Mouse (Mus musculus) right cerebral cortex, postnatal 14 days (tissue): ENCODE data around the gene Gstm2.
"Not testable (repeated sequence)": the region's sequence is repeated elsewhere in the genome, so short reads cannot be mapped to it uniquely, and the experiment has no call there.

Experiments used
- DNase-seq: peaks from one replicate; pipeline ENCODE4 v3.0.0; 2022

The Gstm2 gene

DNA sequence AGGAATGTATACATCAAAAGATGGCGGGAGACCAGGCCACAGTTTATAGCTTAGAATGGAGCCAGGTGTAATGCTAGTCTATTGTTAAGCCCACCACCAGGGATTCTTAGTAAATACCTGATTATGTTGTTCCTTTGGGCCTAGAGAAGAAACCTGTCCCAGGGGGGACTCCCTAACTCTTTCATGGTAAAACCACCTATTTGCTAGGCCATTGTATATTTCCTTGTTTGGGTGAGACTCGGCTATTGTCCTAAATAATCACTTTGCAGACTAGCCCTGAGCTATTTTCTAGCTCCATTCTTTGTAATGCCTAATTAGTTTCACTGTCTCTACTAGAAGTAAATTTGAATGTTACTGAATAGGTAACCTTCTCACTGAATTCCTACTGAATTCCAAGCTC is 9.7 kb upstream of the Gstm2 start:
- not testable (repeated sequence) for DNase-seq

DNA sequence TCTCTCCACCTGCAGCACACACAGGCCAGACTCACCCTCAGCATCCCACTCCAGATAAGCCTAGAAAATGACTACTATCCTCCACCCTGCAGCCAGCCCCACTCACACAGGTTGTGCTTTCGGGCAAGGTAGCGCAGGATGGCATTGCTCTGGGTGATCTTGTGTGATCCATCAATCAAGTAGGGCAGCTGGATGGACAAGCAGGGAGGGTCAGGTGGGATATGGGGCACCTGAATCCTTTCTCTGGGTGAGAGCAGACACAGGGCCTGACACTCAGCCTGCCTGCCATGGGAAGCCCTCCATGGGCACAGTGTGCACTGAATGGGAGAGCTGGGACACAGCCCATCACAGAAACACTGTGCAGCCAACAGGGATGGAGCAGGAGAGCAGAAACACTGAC is 1.1 kb downstream of the Gstm2 start:
- not testable (repeated sequence) for DNase-seq

DNA sequence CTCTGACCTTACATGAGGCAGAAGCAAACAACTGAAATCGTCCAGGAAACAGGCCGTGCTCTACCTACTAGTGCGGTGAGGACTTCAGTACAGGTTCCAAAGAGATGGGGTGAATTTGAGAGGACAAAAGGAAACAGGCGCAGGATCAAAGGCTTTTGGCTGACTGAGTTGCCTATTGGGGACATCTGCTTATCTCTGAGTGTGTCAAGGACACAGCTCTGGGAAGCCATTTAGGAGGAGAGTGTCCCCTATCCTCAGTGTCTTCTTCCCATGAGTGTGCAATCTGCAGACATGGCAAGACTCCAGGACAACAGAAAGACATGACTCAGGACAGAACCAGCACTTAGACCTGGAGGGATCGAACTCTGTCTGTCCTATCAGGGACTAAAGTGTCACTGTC is 1.8 kb downstream of the Gstm2 start:
- DNase-seq = no peak

DNA sequence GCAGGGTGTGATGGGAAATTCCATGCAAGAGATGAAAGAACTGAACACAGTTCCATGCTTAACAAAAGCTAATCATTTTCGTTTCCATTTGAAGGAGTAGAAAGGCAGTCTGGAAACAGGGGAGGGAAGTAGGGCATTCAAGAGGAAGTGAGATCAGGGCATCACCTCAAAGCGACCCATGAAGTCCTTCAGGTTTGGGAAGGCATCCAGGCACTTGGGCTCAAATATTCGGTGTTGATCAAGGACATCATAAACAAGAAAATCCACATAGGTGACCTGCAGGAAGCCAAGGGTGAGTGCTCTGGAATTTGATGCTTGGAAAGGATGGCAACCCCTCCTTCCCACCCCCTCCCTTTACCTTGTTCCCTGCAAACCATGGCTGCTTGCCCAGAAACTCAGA is 2.5 kb downstream of the Gstm2 start:
- DNase-seq = no peak

DNA sequence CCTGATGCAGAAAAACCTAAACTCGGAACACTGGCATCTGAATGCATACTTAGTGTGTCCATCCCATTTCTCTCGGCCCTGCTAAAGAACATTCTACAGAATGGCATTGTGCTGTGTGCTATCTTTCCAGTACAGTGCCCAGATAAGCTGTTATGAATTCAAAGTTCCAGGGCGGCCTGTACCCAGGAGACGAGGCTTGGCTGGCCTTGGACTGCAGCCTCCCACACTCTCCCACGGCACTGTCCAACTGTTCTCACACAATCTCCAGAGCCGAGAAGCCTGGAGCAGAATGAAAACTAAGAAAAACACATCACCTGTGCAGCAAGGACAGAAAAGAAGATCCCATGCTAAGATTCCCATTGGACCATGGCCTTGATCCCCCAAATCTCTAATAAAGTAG is 3.5 kb downstream of the Gstm2 start:
- DNase-seq = no peak

DNA sequence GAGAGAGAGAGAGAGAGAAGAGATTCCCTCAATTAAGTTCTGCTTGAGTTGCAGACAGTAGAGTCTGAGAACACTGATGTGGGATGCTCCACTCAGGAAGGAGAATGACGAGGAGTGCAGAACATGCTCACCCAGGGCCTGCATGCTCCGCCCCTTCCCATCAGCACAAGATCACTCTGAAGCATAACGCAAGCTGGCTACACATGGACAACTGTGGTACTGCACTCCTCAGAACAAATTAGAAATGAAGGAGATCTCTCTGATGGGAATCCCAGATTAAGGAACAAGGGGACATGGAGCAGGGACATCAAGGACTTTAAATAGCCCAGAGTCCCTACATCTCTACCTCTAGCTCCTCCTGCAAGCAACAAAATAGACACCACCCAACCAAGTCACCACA is 5.0 kb downstream of the Gstm2 start:
- no peak for DNase-seq

DNA sequence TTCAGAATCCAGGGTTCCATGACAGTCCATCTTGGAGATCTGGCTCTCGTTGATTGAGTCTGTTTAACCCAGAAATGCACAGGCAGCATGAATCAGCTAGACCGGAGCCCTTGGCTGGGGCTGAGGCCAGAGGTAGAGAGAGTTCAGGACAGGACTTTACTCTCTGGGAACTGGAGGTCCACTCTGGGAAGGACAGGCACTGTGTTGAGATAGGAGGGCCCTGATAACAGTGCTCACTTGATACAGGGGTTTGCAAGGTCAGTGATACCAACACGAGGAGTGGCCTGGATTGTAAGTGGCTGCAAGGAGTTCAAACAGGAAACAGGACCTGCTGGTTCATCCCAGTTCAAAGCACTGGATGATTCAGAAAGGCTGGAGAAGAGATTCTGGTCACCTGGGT is 8.6 kb downstream of the Gstm2 start:
- DNase-seq = no peak

DNA sequence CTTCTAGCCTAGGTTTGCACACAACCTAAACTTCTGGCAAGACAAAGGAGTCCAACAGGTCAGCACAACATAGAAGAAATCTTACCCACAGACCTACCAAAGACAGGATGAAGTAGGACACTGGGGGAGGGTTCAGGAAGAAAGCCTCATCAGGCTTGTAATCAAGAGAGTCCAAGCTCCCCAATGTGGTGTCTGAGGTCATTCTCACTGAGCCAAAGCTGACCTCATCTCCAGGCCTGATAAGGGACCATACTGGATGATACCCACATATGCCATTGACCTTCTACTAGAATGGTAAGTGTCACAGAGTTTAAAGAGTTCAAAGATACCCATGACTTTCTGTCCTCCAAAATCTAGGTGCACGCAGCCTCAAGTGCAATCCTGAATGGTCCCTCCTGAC is 12.0 kb downstream of the Gstm2 start:
- DNase-seq = no peak

DNA sequence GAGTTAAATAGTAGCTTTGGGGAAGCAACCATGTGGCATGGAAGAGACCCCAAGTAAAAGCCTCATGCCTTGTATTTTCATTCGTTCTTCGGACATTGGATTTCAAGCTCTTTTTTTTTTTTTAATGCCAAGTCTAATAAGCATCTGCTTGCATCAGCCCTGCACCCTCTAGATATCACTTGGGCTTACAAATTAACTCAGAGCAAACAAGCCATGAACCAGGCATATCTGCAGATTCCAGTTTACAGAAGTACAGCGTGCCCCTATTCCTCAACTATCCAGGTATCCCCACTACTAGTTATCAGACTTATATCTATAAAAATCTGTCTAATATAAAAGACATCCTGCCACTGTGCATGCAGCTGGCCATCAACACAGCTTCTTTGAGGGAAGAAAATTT is 14.2 kb downstream of the Gstm2 start:
- DNase-seq = no peak

DNA sequence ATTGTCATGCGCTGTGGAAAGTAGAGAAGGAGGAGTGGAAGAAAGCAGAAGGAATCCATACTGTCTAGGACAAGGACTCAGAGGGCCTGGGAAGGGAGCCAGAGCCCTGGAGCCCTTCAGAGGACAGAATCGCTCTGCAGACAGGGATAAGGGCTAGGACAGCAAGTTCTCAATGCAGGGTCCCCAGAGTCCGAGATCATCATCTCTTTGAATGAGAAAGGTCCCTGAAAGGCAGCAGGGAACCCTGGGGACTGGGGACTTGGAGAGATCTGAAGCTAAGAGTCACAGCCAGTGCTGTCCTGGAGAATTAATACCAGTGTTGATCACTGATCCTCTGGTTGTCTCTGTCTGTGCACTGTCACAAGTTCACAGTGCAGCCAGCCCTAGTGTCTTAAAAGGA is 15.2 kb downstream of the Gstm2 start:
- not testable (repeated sequence) for DNase-seq

DNA sequence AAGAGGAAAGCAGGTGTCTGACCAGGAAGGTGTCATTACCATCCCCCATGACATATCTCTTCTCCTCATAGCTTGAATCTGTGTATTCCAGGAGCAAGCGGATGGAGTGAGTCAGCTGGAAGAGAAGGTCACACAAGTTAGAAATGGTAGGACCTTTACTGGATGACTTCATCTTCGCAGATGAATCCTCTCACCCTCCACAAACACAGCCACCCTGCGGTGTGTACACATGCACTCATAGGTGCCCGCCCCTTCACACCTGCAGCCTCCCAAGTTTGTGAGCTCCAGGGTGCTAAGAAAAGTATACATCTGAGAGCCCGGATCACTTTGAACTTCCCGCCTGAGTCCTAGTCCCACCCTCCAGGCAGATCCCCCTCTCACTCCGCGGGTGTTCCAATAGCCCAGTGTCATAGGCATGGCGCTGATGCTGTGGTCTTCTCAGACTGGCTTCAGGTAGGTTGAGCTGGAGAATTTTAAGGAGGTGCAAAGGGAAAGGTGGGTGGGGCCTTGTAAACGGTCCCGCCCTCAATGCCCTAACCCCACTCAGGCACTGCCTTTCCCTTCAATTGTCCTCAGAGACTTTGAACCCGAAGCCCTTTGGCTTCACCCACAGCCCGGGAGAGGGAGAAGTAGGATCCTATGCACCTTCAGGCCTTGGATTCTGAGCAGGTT is 17.4 kb downstream of the Gstm2 start, which contains the start of gene Gstm3:
Gene Gstm3 (minus strand): TSS at position 560 of the 672 bp plus-strand sequence.
- DNase-seq = no peak

DNA sequence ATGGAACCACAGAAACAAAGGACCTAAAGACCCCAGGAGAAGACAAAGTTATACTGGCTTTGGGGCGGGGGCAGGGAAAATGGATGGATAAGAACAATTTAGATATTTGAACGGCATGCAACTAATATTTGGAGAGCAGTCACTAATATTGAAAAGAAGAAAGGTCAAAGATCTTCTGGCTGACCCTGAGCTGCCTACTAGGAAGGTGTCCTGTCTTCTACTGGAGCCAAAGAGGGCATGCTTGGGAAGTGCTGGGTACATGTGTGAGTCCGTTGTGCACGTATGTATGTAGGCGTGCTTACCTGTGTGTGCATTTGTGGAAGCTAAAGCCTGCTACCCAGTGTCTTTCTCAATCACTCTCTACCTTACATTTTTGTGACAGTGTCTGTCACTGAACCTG is 19.6 kb downstream of the Gstm2 start:
- no peak for DNase-seq

DNA sequence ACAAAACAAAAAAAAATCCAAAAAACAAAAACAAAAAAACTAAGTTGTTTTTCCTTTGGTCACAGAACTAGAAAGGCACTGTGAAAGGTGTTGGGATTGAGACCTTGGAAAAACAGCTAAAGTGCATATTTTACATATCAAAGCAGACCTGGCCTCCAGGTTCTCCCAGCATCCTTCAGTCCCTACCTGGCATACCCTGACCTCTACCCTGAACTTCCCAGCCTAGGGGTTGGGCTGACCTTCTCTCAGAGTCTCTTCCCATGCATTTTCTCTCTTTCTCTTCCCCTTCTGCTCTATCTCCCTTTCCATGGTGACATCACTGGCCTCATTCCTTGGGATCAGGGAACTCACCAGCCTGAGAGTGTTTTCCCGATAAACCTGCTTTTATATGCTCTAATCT is 20.7 kb downstream of the Gstm2 start:
- no peak for DNase-seq

DNA sequence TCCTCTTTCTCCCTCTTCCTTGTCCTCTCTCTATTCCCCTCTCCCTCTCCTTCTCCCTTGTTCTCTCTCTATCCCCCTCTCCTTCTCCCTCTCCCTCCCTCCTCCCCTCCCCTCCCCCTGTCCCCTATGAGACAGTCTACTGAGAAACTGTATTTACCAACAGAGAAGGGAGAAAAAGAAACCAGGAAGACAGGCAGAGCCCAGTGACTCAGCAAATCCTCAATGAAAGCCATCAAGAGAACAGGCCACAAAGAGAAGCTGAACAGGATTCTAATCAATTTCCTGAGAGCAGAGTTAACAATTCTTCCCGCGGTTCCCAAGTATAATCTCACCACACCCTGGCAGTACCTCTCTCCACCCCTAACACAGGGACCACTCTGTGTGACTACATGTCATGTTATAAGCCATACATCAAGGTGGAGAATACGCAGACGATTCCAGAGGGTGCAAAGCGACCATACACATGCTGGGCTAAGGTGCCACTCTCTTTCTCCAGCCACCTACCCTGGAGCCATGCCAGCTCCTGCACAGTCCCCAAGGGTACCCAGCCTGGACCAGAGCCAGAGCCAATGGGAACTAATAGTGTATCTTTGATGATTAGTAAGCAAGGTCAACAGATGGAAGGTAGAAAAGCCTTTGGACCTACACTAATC is 21.5 kb downstream of the Gstm2 start:
- no peak for DNase-seq

DNA sequence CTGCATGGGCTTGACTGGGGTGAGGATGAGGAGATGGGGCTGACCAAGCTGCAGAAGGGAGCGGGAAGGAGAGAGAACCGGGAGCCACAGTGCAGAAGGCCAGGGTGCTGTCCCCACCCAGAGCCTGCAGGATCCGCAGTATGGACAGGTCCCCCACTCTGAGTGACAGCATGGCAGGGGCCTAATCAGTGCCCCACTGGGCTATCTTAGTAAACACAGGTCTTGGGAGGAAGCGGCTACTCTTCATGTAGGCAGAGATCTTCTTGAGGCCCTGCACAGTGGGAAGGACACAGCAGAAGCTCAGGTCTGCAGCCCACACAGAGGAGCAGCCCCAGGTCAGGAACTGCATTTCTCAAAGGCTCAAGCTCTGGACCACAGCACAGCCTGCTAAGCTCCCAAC is 22.2 kb downstream of the Gstm2 start:
- DNase-seq = no peak

DNA sequence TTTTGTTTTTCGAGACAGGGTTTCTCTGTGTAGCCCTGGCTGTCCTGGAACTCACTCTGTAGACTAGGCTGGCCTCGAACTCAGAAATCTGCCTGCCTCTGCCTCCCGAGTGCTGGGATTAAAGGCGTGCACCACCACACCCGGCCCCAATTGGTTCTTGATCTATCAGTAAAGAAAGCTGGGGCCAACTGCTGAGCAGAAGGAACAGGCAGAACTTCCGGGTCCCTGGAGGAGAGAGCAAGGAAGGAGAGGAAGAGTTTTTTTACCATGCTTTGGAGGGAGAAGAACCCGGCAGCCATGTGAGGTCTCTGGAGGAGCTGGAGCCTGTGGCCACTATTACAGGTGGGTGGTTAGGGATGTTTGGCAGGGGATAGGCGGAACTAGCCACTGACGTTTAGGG is 31.0 kb downstream of the Gstm2 start:
- DNase-seq = not testable (repeated sequence)

DNA sequence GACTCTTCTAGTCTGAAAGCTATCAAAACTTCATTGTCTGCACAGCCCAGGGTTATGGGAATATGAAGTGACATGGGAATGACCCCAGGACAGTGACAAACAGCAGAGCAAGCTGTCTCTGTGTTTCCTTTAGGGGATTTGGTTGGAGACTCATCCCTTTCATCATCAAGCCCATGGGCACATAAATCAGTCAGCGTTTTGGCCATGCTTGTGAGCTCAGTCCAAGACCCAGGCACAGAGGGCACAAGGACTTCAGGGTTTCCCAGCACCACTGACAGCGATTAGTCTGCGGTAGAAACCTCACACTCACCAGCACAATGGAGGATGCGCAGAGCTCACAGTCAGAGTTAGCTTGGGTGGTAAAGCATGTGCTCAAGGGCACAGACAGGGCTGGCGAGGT is 32.3 kb downstream of the Gstm2 start:
- DNase-seq = no peak

DNA sequence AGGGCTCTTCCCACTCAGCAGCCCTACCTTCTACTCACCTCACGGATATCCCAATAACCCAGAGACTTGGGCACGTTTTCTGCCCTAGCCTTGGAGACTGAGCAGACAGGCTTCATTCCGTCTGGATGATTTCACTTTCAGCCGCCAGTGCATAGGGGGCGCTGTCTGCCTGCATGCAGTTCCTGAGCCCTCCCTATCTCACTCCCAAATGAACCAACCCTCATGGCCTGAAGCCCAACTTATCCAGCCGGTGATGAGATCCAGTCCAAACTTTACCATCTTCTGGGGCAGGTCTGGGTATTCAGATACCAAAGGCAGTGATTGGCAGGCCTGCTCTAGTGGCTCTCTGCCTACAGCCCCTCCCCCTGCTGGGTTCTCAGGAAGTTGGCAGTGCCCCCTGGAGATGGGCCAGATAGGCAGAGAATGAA is 32.9 kb downstream of the Gstm2 start:
- DNase-seq = peak; percentile 64

DNA sequence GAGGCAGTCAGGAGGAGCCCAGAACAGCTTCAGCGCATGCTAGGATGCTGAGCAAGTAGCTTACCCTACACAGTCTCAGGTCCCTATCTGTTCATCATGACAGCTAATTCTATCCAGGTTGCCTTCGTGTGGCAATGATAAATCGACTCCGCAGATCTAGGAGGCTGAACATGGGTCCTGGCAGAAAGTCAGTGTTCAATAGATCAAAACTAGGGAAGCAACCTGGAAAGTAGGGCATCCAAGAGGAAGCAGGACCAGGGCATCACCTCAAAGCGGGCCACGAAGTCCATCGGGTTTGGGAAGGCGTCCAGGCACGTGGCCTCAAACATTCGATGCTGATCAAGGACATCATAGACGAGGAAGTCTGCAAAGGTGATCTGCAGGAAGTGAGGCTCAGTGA is 35.7 kb downstream of the Gstm2 start:
- DNase-seq = no peak

DNA sequence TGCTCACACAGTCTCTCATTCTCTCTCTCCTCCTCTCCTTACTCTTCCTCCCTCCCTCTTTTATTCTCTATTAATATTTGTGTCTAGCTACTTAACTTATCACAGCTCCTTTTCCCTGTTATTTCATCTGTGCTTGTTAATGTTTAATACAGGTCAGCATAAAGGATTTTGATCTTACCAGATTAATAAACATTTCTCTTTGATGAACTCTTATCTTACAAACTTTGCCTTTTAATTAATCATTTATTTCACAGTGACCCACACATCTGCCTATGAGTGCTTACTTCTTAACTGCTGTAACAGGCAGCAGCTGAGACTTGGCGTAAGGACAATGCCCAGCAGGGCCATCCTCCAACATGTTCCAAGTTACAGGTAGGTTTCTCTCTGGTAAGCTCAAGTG is 36.8 kb downstream of the Gstm2 start:
- not testable (repeated sequence) for DNase-seq

DNA sequence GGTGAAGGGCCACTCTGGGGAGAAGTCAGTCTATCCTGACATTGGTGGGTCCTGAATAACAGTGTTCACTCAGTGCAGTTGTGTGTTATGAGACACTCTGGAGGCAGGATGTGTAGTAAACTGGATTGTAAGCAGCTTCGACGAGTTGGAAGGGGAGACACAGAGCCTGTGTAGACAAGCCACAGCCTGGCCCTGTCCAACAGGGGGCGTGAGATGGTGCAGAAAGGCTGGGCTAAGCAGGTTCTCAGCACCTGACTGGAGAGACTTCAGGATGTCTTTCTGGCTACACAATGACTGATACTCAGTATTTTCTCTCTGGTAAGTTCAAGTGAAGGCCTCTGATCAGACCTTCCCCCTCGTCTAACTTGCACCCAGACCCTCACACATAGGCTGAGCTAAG is 40.5 kb downstream of the Gstm2 start:
- no peak for DNase-seq

DNA sequence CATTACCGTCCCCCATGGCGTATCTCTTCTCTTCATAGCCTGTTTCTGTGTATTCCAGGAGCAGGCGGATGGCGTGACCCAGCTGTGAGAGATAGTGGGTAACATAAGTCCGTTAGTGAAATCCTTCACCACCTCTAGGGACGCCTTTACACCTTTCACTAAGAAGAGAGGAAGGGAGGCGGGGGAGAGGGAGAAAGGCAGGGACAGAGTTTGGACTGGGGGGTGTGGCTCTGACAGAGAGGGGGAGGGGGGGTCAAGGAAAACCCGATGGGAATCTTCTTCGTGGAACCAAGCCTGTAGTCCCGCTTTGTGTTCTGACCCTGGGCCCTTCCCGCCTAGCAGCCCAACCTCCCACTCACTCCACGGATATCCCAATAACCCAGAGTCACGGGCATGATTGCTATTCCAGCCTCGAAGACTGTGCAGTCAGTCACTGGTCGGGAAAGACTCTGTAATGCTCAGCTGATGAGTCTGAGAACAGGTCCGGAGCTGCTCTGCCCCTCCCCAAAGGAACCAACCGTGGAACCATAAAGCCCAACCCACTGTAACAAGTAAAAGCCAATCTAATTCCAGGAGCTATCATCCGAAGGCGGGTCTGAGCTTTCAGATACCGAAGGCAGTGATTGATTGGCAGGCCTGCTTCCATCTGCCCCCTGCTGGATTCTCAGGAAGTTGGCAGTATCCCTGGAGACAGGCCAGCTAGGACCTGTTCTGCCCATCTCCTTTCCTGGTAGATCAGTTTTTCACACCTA is 42.8 kb downstream of the Gstm2 start, which contains the start of gene Gstm6:
Gene Gstm6 (minus strand): TSS at position 511 of the 752 bp plus-strand sequence.
- DNase-seq = no peak

DNA sequence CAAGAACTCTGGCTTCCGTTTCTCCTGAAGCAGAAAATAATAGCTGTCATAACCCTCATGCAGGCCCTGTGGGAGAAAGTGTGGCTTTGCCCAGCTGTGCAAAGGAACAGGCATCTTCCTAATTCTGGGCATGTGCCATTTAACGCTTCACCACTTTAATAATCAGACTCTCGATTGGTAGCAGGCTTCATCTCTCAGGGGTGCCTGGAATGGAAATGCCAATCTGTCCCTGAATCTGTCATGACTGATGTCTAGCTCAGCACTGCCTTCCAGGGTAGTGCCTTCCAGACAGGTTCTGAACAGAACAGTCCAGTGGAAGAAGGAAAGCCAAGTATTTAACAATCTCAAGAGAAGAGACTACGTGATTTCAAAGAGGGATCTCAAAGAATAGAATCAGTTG is 45.0 kb downstream of the Gstm2 start:
- no peak for DNase-seq

DNA sequence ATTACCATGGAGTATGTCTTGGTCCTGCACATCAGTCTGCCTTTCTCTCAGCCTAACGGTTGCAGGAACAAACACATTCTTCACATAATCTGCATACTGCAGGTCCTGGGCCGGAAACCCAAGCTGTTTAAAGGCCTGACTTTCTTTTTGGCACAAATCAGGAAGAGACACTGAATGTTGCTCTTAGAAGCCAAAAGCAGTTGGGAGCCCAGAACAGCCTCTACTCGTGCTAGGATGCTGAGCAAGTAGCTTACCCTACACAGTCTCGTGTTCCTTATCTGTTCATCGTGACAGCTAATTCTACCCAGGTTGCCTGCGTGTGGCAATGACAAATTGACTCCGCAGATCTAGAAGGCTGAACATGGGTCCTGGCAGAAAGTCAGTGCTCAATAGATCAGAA is 45.7 kb downstream of the Gstm2 start:
- DNase-seq = no peak
